Mouse (Mus musculus): ENCODE data around the gene Ajuba.

The Ajuba gene

GRCm38 (mm10) chr14:54594055-54594454, 16.7 kb upstream of the Ajuba start:
- intact Hi-C loops (cut with DNase I): no loop called here

GRCm38 (mm10) chr14:54592319-54592934, 15.1 kb upstream of the Ajuba start:
- intact Hi-C loops (cut with DNase I): no loop called here

- intact Hi-C loops (cut with DNase I): no loop called here
Measured at GRCm38 (mm10) chr14:54591056-54591455, 13.7 kb upstream of the Ajuba start.

GRCm38 (mm10) chr14:54583681-54584338, 6.5 kb upstream of the Ajuba start:
- intact Hi-C loops (cut with DNase I): no loop called here

GRCm38 (mm10) chr14:54582536-54582935, 5.2 kb upstream of the Ajuba start:
- intact Hi-C loops (cut with DNase I): no loop called here

GRCm38 (mm10) chr14:54579638-54580037, 2.3 kb upstream of the Ajuba start:
- intact Hi-C loops (cut with DNase I): no loop called here

- intact Hi-C loops (cut with DNase I): no loop called here
Measured at GRCm38 (mm10) chr14:54578063-54578462, 705 bp upstream of the Ajuba start.

DNA sequence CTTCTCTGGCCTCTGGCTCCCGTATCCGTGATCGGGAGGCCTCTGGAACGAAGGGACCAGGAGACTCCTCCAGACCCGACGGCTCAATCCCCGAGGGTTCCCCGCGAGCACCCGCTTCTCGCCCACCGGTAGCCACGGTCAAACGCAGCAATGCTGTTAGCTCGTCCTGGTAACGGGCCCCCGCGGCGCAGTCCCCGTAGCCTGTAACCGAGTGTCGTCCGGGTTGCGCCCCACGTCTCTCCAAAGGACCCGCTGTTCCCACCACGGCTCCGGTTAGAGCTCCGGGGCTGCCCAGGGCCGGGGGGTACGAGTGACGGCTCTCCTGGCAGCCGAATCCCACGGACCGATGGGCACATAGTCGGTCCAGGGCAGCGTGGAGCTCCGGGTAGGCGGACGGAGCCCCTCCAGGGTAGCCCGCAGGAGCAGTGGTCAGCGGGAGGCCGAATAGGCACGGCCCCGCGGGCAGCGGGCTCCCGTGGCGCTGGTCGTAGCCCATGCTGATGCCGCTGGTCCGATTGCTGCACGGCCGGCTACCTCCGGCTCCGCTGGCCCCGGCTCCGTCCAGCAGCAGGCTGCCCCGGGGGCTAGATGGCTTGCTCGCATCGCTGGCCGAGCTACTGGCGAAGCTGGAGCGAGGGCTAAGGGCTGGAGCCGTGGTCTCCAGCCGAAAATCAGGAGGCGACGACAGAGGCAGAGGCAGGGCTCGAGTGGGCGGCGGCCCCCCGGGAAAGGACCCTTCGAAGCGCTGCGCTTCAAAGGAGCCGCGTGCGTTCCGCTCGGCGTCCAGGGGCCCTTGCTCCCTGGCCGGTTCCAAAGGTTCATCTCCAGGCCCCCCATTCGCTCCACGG, 893 bp downstream of the Ajuba start:
- intact Hi-C loops (cut with DNase I): no loop called here

DNA sequence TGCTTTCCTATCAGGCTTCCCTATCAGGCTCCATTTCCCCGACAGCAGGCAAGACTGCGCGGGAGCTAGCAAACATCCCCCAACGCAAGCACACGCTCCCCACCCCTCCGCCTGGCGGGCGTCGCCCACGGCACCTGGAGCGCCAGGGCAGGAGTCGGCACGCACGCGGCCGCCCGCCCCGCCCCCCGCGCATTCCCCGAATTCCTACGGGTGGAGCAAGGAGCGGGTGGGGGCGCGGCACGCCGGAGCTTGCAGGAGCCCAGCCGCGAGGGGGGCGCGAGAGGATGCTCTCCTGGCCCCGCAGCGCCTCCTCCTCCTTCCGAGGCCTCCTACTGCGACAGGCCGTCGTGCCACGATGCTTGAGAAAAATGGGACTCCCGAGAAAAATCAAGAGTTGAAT, 1.7 kb downstream of the Ajuba start:
- intact Hi-C loops (cut with DNase I): no loop called here

DNA sequence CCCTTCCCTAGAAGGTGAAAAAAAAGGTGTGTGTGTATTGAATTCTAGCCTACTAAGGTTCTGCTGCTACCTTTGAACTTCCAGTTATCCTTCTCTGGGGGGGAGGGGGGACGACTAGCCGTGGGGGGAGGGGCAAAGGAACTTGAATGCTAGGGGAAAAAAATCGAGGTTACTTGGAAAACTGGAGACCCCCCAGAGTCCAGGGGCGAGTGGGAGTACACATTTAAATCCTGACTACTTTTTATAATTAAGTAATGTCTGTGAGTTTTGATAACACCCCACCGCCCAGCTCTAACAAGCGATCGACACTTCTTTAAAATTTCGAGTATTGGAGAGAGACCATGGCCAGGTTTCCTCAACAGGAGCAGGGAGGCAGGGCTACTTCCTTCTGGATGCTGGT, 2.3 kb downstream of the Ajuba start:
- intact Hi-C loops (cut with DNase I): no loop called here

DNA sequence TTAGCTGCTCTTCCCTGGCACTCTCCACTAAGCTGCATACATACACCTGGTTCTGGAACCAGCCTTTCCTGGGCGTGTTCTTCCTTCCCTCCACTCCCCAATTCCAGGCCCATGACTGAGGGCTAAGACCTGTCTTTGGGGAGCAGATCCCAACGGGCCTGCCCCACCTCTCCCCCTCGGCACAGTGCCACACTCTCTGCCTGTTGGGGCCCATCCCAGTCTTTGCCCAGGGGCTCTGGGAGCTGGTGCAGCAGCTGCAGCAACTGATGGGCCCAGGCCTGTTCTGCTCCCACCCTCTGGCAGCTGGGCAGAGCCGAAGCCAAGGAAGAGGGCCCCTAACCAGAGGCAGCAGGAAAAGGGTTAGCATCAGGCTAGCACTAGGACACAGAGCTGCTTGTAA, 3.1 kb downstream of the Ajuba start:
- intact Hi-C loops (cut with DNase I): no loop called here

GRCm38 (mm10) chr14:54572790-54573736, 4.3 kb downstream of the Ajuba start:
- intact Hi-C loops (cut with DNase I): no loop called here

DNA sequence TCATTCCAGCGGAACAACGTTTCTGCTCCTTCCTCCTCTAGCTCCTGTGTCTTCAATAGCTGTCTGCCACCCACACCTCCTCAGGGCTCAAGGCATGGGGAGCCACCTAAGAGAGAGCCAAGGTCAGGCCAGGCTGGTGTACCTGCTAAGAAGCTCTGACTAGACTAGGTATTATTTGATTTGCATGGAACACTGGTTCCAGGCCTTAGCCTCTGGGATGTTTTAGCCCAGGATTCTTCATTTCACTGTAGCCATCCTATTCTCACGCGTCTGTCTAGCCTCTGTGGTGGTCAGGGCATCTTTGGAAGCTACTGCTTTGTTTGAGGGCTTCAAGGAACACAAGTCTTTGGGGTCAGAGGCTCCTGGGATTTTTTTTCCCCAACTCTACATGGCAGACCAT, 5.2 kb downstream of the Ajuba start:
- intact Hi-C loops (cut with DNase I): no loop called here

GRCm38 (mm10) chr14:54569451-54570392, 7.6 kb downstream of the Ajuba start:
- intact Hi-C loops (cut with DNase I): loop anchor here (5.0 kb wide), 1 partner anchor 73 kb away; the partner anchor contains the start of genes Cdh24 and Gm17606

- intact Hi-C loops (cut with DNase I): loop anchor here (5.0 kb wide), 1 partner anchor 73 kb away; the partner anchor contains the start of genes Cdh24 and Gm17606
Measured at GRCm38 (mm10) chr14:54568694-54569414, 8.5 kb downstream of the Ajuba start.

- intact Hi-C loops (cut with DNase I): no loop called here
Measured at GRCm38 (mm10) chr14:54560527-54561242, 16.7 kb downstream of the Ajuba start.

DNA sequence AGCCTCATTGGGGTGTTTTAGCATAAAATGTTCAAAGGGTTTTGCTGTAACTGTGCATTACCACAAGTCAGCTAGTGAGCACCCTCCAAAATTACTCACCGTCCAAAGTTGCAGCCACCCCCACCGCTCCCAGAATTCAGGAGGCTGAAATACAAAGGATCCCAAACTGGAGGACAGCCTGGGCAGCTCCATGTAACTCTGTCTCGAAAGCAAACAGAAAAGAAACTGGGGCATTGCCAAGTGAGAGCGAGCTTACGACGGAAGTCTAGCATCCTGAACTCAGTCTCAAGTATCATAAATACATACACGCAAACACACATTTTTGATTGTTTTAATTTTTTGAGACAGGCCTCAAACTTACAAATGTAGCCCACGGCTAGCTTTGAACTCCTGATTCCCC, 20.0 kb downstream of the Ajuba start:
- intact Hi-C loops (cut with DNase I): no loop called here

DNA sequence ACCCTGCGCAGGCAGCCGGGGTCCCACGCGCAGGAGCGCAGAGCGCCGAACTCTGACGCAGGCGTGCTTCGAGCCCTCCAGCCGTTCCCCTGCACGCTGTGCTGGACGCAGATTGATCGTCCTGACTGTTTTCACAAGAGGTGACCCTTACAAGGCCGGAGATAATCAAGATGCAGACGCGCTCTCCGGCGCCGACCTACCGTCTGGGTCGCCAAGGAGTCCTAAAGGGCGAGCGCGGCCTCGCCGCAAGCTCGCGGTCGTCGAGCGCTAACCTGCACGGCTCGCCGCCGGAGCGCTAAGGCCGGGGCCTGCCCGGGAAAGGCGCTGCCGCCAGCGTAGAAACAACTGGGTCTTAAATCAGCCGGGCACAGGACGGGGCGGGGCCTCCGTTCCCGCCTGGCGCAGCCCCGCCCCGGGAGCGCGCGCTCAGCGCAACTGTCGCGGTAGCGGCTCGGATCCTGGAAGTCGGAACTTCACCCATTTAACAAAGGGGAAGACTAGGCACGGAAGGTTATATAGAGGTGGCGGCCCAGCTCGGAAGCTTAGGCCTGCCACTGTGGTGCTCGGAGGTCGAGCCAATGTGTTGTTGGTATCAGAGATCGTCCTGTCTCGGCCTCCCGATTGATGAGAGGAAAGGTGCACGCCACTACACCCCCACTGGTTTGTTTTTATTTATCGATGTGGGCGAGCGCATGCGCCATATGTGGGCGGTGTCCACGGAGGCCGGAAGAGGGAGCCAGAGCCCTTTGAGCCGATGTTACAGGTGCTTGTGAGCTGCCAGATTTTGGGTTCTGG, 23.2 kb downstream of the Ajuba start, which contains the start of gene Haus4:
TSS of gene Haus4 (minus strand) at position 642 of the 795 bp plus-strand sequence.
- intact Hi-C loops (cut with DNase I): no loop called here
